Mouse (Mus musculus) frontal cortex, postnatal 36 days (tissue): ENCODE data around the gene Ripor1.
"Not testable (repeated sequence)": the region's sequence is repeated elsewhere in the genome, so short reads cannot be mapped to it uniquely, and the experiment has no call there.

Source experiments
- DNase-seq, 2 experiments: peaks; one replicate each; pipeline ENCODE4 v3.0.0; 2022; ENCODE audit warnings: low spot score in 2 of 2

Ripor1 gene

GRCm38 (mm10) chr8:105604804-105605381, at the start of gene Ripor1:
TSS of gene Ripor1 (plus strand) at chr8:105605255.
- DNase-seq: peak; percentile 69 to 81

- DNase-seq: no peak
Observed at GRCm38 (mm10) chr8:105562863-105563262, 42.2 kb upstream of the Ripor1 start.

GRCm38 (mm10) chr8:105563871-105564270, 41.2 kb upstream of the Ripor1 start:
- no peak for DNase-seq

GRCm38 (mm10) chr8:105564573-105565229, 40.4 kb upstream of the Ripor1 start:
- not testable (repeated sequence) for DNase-seq

- DNase-seq: peak; percentile 48 to 60
Observed at GRCm38 (mm10) chr8:105565401-105565881, 39.6 kb upstream of the Ripor1 start.

- peak; percentile 99 to 100 for DNase-seq
Observed at GRCm38 (mm10) chr8:105565952-105566702, 38.9 kb upstream of the Ripor1 start, which contains the start of gene Atp6v0d1. TSS of gene Atp6v0d1 (minus strand) at chr8:105566047.

- DNase-seq: no peak
Observed at GRCm38 (mm10) chr8:105566703-105567595, 38.1 kb upstream of the Ripor1 start.

- DNase-seq: peak; percentile 36 to 62
Observed at GRCm38 (mm10) chr8:105571810-105572209, 33.2 kb upstream of the Ripor1 start.

GRCm38 (mm10) chr8:105573427-105573826, 31.6 kb upstream of the Ripor1 start:
- DNase-seq: no peak

GRCm38 (mm10) chr8:105574741-105575140, 30.3 kb upstream of the Ripor1 start:
- DNase-seq: no peak

GRCm38 (mm10) chr8:105575538-105575937, 29.5 kb upstream of the Ripor1 start:
- DNase-seq: no peak

GRCm38 (mm10) chr8:105579719-105580118, 25.3 kb upstream of the Ripor1 start:
- no peak for DNase-seq

- no peak for DNase-seq
Observed at GRCm38 (mm10) chr8:105592431-105592830, 12.6 kb upstream of the Ripor1 start.

- no peak for DNase-seq
Observed at GRCm38 (mm10) chr8:105593859-105594258, 11.2 kb upstream of the Ripor1 start.

- DNase-seq: no peak
Observed at GRCm38 (mm10) chr8:105594451-105595242, 10.4 kb upstream of the Ripor1 start.

- no peak for DNase-seq
Observed at GRCm38 (mm10) chr8:105596362-105597034, 8.6 kb upstream of the Ripor1 start.

GRCm38 (mm10) chr8:105598777-105599176, 6.3 kb upstream of the Ripor1 start:
- DNase-seq: no peak

GRCm38 (mm10) chr8:105601301-105601700, 3.8 kb upstream of the Ripor1 start:
- no peak for DNase-seq

- not testable (repeated sequence) for DNase-seq
Observed at GRCm38 (mm10) chr8:105602540-105602939, 2.5 kb upstream of the Ripor1 start.
